Mouse (Mus musculus) cerebellum, postnatal 25 days (tissue): Measurements from ENCODE around the gene Tspan10.
A peak's percentile ranks its signal among the peaks of the same experiment; 100 is the strongest.

ENCODE experiments used
- DNase-seq, 2 experiments: peaks; one replicate each; pipeline ENCODE4 v3.0.0; 2021; ENCODE audit warnings: mixed read lengths in 2 of 2

The Tspan10 gene

DNA sequence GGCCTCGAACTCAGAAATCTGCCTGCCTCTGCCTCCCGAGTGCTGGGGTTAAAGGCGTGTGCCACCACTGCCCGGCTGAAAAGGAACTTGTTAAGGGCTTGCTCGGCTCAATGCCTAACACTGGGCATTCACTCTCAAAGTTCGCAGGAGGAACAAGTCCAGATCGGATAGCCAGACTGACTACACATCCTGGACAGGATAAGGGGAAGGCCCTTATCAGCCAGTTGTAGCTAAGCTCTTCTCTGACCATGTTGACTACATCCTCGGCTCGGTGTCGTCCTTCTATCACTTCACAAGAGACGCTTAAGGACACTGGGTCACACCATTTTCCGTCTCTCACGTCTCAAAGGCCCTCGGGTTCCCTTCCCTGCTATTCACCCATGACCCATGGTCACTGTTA, 14.9 kb downstream of the Tspan10 start:
- no peak for DNase-seq

DNA sequence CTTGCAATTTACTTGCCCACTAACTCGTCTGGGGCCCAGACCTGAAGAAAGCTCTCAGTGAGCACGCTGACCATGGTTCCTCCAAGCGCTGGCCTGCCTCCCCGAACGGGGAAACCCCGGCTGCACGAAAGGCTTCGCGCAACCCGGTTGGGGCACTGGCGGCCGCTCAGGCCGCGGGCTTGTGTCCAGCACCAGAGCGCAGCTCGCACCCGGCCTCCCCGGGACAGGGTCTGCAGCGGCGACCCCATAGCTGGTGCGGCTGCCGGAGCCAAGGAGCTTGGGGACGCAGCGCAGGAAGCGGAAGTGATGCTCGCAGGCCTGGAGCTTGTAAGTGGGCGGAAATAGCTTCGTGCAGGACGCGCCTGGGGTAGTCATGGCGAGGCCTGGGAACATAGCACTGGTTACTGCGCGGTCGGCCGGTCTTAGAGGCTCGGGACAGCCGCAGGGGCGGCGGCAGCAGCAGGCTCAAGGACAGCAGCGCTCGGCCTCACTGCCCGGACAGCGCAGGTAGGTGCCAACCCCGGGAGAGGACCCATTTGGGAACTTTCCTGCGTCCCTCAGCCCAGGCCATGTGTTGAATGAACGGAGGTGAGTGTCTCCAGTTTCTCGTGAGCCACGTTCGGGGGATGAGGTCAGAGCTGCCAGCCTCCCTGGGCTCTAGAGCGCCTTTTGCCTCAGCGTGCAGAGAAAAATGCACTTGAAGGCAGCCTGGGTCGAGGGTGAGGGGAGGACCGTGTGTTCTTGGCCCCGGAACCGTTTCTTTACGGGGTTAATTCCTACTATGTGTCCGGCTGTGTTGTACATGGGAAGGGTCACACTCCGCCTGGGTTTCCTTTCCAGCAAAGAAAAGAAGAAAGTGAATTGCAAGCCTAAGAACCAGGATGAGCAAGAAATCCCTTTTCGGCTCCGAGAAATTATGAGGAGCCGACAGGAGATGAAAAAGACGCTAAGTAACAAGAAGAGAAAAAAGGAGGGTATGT, 15.6 kb downstream of the Tspan10 start, which contains the start of the genes Oxld1 and Ccdc137:
Gene Oxld1 (minus strand): TSS at position 297 of the 980 bp plus-strand sequence.
Gene Ccdc137 (plus strand): TSS at position 344 of the 980 bp plus-strand sequence.
- peak; percentile 83 to 84 for DNase-seq

DNA sequence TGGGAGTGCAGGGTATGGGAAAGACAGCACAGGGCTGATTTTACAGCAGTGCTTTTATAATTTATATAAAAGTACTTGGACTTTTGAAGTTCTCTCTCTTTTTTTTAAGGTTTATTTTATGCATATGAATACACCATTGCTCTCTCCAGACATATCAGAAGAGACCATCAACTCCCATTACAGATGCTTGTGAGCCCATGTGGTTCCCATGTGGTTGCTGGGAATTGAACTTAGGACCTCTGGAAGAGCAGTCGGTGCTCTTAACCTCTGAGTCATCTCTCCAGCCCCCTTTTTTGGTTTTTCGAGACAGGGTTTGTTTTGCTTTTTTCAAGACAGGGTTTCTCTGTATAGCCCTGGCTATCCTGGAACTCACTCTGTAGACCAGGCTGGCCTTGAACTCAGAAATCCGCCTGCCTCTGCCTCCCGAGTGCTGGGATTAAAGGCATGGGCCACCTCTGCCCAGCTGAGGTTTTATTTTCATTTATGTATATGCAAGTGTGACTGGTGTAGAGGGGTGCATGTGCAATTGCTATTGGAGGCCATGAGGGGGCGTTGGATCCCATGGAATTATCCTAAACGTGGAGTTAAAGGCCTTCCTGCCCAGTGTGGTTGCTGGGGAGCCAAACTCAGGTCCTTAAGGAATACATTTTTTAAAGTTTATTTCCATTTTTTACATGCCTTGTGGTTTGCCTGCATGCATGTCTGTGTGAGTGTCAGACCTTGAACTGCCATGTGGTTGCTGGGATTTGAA, 16.6 kb downstream of the Tspan10 start:
- DNase-seq = no peak

DNA sequence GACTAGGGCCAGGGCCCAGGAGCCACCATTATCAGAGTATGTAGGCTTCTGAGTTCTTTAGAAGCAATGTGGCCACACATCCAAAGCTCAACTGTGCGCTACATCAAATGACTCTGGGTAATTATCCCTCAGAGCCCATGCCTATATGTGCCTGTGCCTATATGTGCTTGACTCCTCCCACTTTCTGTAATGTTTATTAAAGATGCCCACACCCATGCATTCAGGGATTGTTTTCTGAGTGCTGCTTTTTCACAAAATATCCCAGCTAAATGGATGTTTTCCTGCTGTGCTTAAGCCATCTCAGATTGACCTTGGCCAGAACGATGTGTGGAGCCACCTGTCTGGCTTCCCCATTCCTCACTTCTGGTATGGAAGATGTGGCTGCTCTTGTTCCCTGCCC, 21.1 kb downstream of the Tspan10 start:
- no peak for DNase-seq

DNA sequence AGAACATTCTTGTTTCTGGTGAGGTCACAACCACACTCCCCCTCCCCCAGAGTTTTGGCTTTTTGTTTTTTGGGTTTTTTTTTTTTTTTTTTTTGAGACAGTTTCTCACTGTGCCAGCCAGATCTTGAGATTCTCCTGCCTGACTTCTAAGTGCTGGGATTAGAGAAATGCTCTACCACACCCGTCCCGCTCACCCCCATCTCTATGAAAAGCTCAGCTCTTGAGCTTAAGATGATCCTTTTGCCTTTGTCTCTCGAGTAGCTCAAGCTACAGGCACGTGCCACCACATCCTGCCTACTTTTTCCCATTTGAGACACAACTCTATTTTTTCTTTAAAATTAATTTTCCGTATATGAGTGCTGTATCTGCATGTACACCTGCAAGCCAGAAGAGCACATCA, 21.9 kb downstream of the Tspan10 start:
- DNase-seq = no peak

- no peak for DNase-seq
Observed at GRCm38 (mm10) chr11:120465521-120465920, 23.1 kb downstream of the Tspan10 start.

GRCm38 (mm10) chr11:120467051-120467735, 24.7 kb downstream of the Tspan10 start, which contains the start of gene Arl16:
Gene Arl16 (minus strand): TSS chr11:120467607.
- DNase-seq = peak; percentile 92 to 96

DNA sequence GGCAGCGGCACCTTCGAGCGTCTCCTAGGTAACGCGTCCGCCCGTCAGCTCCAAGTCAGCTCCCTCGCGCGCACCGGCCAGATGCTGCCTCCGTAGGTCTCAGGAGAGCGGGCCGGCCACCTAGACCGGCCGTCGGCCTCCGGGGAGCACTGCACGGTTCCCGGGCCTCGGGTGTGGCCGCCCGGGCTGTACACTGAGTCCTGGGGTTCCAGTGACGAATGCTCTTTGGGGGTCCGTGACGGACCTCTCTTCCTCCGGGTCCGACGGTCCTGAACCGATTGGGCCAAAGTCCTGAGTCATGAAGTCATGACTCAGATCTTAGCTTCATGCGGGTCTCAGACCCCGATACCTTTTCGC, 25.3 kb downstream of the Tspan10 start:
- DNase-seq = no peak

DNA sequence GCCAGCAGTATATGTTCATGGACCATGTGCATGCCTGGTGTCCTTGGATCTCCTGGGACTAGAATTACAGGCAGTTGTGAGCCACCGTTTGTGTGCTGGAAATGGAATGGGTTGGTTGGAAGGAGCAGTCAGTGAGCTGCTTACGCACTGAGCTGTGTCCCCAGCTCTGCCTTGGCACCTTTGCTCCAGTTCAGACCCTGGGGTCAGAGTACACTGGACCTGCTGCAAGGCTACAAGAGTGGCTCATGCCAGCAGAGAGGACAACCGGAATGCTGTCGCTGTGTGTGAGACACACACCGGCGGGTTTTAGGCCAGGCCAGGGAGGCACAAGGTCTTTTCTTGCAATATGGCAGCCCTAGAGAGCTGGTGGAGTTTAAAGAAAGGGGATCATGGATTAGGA, 29.6 kb downstream of the Tspan10 start:
- no peak for DNase-seq

DNA sequence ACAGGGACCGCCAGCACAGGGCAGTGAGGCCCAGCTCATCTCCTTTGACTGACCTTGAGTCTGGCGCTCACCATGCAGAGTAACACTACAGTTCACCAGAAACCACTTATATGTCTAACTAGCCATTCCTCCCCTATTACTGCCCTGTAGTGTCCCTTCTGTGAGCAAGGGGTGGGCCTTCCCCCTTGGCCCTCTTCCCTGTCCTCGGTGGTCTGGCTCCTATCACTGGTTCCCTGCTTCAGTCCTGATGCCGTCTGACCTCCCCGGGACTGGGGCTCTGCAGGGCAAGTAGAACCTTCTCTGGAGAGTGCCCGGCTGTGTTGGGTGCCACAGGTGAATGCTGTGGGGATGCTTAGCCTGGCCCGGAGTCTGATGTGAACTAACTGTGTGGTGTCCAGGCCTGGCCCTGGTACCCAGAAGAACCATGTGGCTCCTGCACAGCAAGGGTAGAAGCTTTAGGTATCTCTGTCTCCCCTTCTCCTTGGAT, 41.0 kb downstream of the Tspan10 start:
- no peak for DNase-seq

DNA sequence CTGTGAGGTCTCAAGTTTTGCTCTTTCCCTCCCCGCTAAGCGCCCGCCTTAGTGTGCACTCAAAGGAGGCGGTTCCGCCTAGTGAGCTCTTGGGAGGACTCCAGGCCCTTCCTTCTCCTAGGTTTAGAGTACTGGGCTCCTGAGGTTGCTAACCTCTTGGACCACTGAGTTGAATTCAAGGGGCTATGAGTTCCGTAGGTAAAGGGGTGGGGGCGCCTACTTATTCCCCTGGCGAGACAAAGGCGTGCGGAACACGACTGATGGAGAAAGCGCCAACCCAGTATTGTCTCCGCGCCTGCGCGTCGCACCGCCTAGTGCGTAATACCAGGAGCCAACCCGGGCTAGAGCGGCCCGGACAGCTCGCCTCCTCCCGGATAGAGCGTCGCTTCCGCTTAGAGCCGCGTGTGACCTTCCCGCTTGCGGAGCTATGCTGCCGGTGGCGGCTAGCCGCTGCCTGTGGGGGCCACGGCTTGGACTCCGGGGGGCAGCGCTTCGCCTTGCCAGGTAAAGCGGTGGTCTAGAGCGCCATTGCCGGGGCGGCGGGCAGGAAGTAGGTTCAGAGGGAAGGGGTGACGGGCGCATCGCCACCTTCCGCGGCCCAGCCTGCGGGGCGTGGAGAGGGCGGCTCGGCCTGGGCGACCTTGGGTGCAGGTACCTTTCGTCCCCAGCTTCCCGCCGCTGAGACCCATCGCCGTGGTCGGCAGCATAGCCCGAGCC, 42.0 kb downstream of the Tspan10 start, which contains the start of gene Mrpl12:
Gene Mrpl12 (plus strand): TSS at position 349 of the 717 bp plus-strand sequence.
- DNase-seq = peak; percentile 93 to 94

DNA sequence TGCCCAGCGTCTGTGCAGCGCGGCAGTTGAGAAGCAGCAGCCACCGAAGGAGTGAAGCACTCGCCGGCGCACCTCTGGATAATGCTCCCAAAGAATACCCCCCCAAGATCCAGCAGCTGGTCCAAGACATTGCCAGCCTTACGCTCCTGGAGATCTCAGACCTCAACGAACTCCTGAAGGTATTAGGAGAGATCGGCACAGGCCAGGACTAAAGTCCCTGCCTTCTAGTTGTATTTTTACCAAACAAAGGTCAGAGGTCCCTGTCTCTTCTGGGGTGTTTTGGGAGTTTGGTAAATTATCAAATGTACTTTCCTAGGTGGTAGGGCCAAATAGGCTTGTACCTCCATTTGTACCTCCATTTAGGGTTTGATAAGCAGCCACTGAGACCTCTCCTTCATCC, 42.8 kb downstream of the Tspan10 start:
- no peak for DNase-seq

DNA sequence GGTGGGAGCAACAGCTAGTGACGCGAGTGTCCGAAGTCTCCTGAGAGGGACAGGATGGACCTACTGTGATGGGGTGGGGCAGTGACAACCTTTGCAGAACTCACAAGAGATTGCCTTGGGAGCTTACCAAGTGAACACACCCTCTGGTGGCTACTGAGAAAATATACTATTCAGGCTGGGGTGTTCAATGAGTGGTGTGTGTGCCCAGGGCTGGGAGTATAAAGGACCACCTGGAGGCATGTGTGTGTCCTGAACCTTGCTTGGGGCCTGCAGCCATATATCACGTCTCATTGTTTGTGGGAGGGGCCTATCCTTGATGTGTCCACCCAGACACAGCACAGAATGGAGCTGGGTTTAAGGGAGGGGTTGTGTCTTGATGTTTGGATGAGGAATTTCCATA, 46.1 kb downstream of the Tspan10 start:
- DNase-seq = no peak

- peak; percentile 74 to 77 for DNase-seq
Observed at GRCm38 (mm10) chr11:120489054-120489761, 46.8 kb downstream of the Tspan10 start.

DNA sequence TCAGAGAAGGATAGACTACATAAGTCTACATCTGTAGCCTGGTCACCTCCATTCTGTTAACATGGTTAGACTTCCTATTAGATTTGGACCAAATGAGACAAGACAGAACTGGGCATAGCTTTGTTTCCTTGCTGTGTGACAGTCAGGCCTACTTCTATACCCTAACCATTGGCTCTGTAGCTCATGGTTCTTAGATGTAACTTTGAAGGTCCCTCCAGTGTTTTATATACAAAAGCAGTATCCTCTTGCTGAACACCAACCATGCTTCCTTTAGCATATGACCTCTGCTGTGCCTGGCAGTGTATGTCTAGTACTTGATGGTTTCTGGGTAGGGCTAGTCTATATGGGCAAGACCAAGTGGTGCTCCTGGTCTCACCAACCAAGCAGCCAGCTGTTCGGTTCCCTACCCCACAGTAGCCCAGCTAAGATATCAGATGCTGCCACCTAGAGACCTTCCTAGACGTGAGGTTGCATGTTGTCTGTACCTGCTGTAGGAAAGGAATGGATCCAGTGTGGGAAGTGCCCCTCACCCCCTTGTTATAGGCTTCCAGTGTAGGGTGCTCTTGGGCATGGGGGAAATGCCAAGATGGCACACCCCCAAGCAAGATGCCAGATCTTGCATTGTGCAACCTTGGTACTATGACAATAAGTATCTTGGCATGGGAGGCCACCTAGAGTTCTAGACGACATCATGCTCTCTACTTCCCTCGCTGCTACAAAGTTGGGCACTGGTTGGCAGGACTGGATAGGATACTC, 48.0 kb downstream of the Tspan10 start:
- DNase-seq = no peak

DNA sequence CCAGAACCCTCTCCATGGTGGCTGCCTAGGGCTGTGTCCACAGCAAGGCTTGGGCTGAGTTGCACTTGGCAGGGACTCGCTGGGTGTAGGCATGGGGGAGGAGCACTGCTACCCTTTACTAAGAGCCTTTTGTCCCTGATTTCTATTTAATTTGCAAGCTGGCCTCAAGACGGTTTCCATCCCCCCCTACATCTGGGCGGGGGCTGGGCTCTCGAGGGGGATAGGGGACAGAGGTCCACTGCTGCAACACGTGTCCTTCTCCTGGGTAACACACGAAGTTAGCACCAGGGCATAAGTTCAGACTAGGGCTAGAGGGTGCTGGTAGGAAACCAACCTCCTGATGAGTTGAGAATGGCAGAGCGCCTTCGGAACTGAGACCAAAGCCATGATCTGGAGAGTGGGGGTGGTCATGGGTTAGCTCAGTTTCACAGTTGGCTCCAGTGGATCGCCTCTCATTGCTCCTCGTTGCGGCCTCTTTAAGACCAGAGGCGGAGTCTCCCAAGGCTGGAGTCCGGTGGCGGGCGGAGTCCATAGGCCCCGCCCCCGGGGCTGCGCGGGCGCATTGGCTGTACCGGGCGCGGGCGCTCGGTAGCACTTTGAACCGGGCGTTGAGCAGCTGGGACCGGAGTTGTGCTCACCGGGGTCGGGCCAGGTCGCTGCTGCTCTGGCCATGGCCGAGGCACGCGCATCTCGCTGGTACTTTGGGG, 49.0 kb downstream of the Tspan10 start, which contains the start of gene Slc25a10:
Gene Slc25a10 (plus strand): TSS at position 524 of the 707 bp plus-strand sequence.
- peak; percentile 88 to 93 for DNase-seq

GRCm38 (mm10) chr11:120492024-120492877, 49.8 kb downstream of the Tspan10 start:
- no peak for DNase-seq

DNA sequence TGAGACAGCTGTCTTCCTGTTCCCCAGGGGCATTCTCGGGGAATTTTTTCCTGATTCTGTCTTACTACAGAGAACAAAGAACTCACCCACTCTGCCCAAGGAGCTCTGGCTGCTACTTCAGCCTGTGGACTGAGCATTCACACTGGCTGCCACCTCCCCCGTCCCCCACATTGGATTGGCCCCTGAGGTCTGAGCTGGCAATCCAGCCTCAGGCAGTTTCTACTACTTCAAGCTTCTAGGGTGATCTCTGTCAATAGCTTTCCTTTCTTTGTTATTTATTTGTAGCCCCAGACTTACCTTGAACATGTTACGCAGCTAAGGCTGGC, 50.4 kb downstream of the Tspan10 start:
- no peak for DNase-seq

DNA sequence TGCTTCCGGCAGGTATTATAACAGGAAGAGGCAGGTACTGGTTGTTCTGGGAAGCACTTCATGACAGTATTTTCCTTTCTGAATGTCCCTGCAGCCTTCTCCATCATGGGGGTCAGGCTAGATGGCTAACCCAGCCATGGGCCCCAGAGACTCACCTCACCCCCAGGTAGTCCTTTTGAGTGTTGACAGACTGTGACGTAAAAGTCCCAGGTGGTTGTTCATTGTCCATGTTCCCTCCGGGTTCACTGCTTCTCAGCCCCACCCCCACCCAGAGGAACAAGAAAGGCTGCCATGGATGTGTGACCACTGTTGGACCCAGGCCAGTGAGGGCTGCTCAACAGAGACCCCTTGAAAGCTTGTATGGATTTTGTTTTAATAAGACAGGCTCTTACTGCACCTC, 50.9 kb downstream of the Tspan10 start:
- no peak for DNase-seq
